Mouse (Mus musculus): ENCODE results near the gene Timm8a1. TPM values are rescaled to one million over a fixed set of nuclear protein-coding genes. Genes with fewer than 3 reads are reported as not detected.

The Timm8a1 gene
- polyA plus RNA-seq, 1 experiment from 2014 or later: 141 TPM

- H3K9me3 ChIP-seq (ENCODE audit: control insufficient read depth, low read length): no peaks in the 10 kb centered on the region
- H3K4me2 ChIP-seq (ENCODE audit: low read depth, low read length): no peak overlapping the region
- ATAC-seq: no peak
- 86% methylated on average over 14 of the region's 14 CpGs for WGBS
- no peak overlapping the region for H3K4me3 ChIP-seq (ENCODE audit: low read length)
- H3K9ac ChIP-seq (ENCODE audit: low read depth, low read length): no peak overlapping the region
- H3K4me1 ChIP-seq (ENCODE audit: control insufficient read depth, insufficient read depth, low read length): no peaks in the 10 kb centered on the region
- no peaks in the 10 kb centered on the region for H3K36me3 ChIP-seq (ENCODE audit: control insufficient read depth, insufficient read depth, low read length)
- no peaks in the 10 kb centered on the region for H3K27me3 ChIP-seq (replicated peaks; ENCODE audit: control insufficient read depth, insufficient read depth, low read length)
- H3K27ac ChIP-seq (ENCODE audit: low read length): no peak overlapping the region
These were observed 39.1 kb upstream of the Timm8a1 start for GRCm38 (mm10) chrX:134580528-134581305.

GRCm38 (mm10) chrX:134577896-134578295 lies 36.2 kb upstream of the Timm8a1 start:
- 79% methylated on average over 4 of the region's 4 CpGs for WGBS
- Histone ChIP-seq H3K4me2 (ENCODE audit: low read depth, low read length) (no peak overlapping the region), H3K9ac (ENCODE audit: low read depth, low read length) (no peak overlapping the region), H3K4me3 (ENCODE audit: low read length) (no peak overlapping the region), H3K27ac (ENCODE audit: low read length) (no peak overlapping the region), H3K4me1 (ENCODE audit: control insufficient read depth, insufficient read depth, low read length) (no peaks in the 10 kb centered on the region), H3K9me3 (ENCODE audit: control insufficient read depth, low read length) (no peaks in the 10 kb centered on the region), H3K36me3 (ENCODE audit: control insufficient read depth, insufficient read depth, low read length) (no peaks in the 10 kb centered on the region), H3K27me3 (replicated peaks; ENCODE audit: control insufficient read depth, insufficient read depth, low read length) (no peaks in the 10 kb centered on the region)
- ATAC-seq: no peak

- H3K27ac ChIP-seq (ENCODE audit: low read length): no peak overlapping the region
- WGBS: 82% methylated on average over 8 of the region's 8 CpGs
- no peak for ATAC-seq
- no peaks in the 10 kb centered on the region for H3K36me3 ChIP-seq (ENCODE audit: control insufficient read depth, insufficient read depth, low read length)
- no peaks in the 10 kb centered on the region for H3K27me3 ChIP-seq (replicated peaks; ENCODE audit: control insufficient read depth, insufficient read depth, low read length)
- no peaks in the 10 kb centered on the region for H3K4me1 ChIP-seq (ENCODE audit: control insufficient read depth, insufficient read depth, low read length)
- H3K9ac ChIP-seq (ENCODE audit: low read depth, low read length): no peak overlapping the region
- no peaks in the 10 kb centered on the region for H3K9me3 ChIP-seq (ENCODE audit: control insufficient read depth, low read length)
- H3K4me3 ChIP-seq (ENCODE audit: low read length): no peak overlapping the region
- no peak overlapping the region for H3K4me2 ChIP-seq (ENCODE audit: low read depth, low read length)
These were observed 25.0 kb upstream of the Timm8a1 start for GRCm38 (mm10) chrX:134566536-134567222.

- 80% methylated on average over 4 of the region's 4 CpGs for WGBS
- no peaks in the 10 kb centered on the region for H3K9me3 ChIP-seq (ENCODE audit: control insufficient read depth, low read length)
- H3K27ac ChIP-seq (ENCODE audit: low read length): no peak overlapping the region
These were observed 22.7 kb upstream of the Timm8a1 start for GRCm38 (mm10) chrX:134564326-134564725.

GRCm38 (mm10) chrX:134554425-134554824 lies 12.8 kb upstream of the Timm8a1 start:
- Histone ChIP-seq H3K4me2 (ENCODE audit: low read depth, low read length) (no peak overlapping the region), H3K9ac (ENCODE audit: low read depth, low read length) (no peak overlapping the region), H3K4me3 (ENCODE audit: low read length) (no peak overlapping the region), H3K27ac (ENCODE audit: low read length) (no peak overlapping the region; the same call in 1 of the 2 replicates), H3K4me1 (ENCODE audit: control insufficient read depth, insufficient read depth, low read length) (no peaks in the 10 kb centered on the region), H3K36me3 (ENCODE audit: control insufficient read depth, insufficient read depth, low read length) (no peaks in the 10 kb centered on the region), H3K27me3 (replicated peaks; ENCODE audit: control insufficient read depth, insufficient read depth, low read length) (no peaks in the 10 kb centered on the region), H3K9me3 (ENCODE audit: control insufficient read depth, low read length) (no peaks in the 10 kb centered on the region)
- WGBS: 56% methylated on average over 6 of the region's 6 CpGs
- peak; percentile 63; the same call in 1 of the 2 replicates for ATAC-seq

More at GRCm38 (mm10) chrX:134564326-134564725, 22.7 kb upstream of the Timm8a1 start:
- H3K4me2 ChIP-seq (ENCODE audit: low read depth, low read length): no peak overlapping the region
- ATAC-seq: no peak
- H3K4me3 ChIP-seq (ENCODE audit: low read length): no peak overlapping the region
- no peak overlapping the region for H3K9ac ChIP-seq (ENCODE audit: low read depth, low read length)
- no peaks in the 10 kb centered on the region for H3K27me3 ChIP-seq (replicated peaks; ENCODE audit: control insufficient read depth, insufficient read depth, low read length)
- no peaks in the 10 kb centered on the region for H3K36me3 ChIP-seq (ENCODE audit: control insufficient read depth, insufficient read depth, low read length)
- H3K4me1 ChIP-seq (ENCODE audit: control insufficient read depth, insufficient read depth, low read length): no peaks in the 10 kb centered on the region

GRCm38 (mm10) chrX:134553326-134553725 lies 11.7 kb upstream of the Timm8a1 start:
- H3K4me3 ChIP-seq (ENCODE audit: low read length): no peak overlapping the region
- no peak overlapping the region for H3K9ac ChIP-seq (ENCODE audit: low read depth, low read length)
- no peak overlapping the region for H3K27ac ChIP-seq (ENCODE audit: low read length)
- no peaks in the 10 kb centered on the region for H3K4me1 ChIP-seq (ENCODE audit: control insufficient read depth, insufficient read depth, low read length)
- H3K9me3 ChIP-seq (ENCODE audit: control insufficient read depth, low read length): no peaks in the 10 kb centered on the region
- WGBS: 87% methylated on average over 4 of the region's 4 CpGs
- no peak for ATAC-seq
- no peaks in the 10 kb centered on the region for H3K36me3 ChIP-seq (ENCODE audit: control insufficient read depth, insufficient read depth, low read length)
- no peak overlapping the region for H3K4me2 ChIP-seq (ENCODE audit: low read depth, low read length)
- no peaks in the 10 kb centered on the region for H3K27me3 ChIP-seq (replicated peaks; ENCODE audit: control insufficient read depth, insufficient read depth, low read length)

- Histone ChIP-seq H3K36me3 (ENCODE audit: control insufficient read depth, insufficient read depth, low read length) (no peaks in the 10 kb centered on the region), H3K9ac (ENCODE audit: low read depth, low read length) (no peak overlapping the region), H3K27ac (ENCODE audit: low read length) (no peak overlapping the region), H3K27me3 (replicated peaks; ENCODE audit: control insufficient read depth, insufficient read depth, low read length) (no peaks in the 10 kb centered on the region), H3K9me3 (ENCODE audit: control insufficient read depth, low read length) (no peaks in the 10 kb centered on the region), H3K4me1 (ENCODE audit: control insufficient read depth, insufficient read depth, low read length) (no peaks in the 10 kb centered on the region), H3K4me2 (ENCODE audit: low read depth, low read length) (no peak overlapping the region), H3K4me3 (ENCODE audit: low read length) (no peak overlapping the region)
- 18% methylated on average over 5 of the region's 5 CpGs for WGBS
- ATAC-seq: no peak
These were observed 9.2 kb upstream of the Timm8a1 start for GRCm38 (mm10) chrX:134550903-134551302.

- no peaks in the 10 kb centered on the region for H3K27me3 ChIP-seq (replicated peaks; ENCODE audit: control insufficient read depth, insufficient read depth, low read length)
- no peaks in the 10 kb centered on the region for H3K4me1 ChIP-seq (ENCODE audit: control insufficient read depth, insufficient read depth, low read length)
- no peak overlapping the region for H3K9ac ChIP-seq (ENCODE audit: low read depth, low read length)
- H3K27ac ChIP-seq (ENCODE audit: low read length): no peak overlapping the region
- H3K9me3 ChIP-seq (ENCODE audit: control insufficient read depth, low read length): no peaks in the 10 kb centered on the region
- H3K4me3 ChIP-seq (ENCODE audit: low read length): no peak overlapping the region
- ATAC-seq: no peak
- H3K4me2 ChIP-seq (ENCODE audit: low read depth, low read length): no peak overlapping the region
- 87% methylated on average over 4 of the region's 4 CpGs for WGBS
- H3K36me3 ChIP-seq (ENCODE audit: control insufficient read depth, insufficient read depth, low read length): no peaks in the 10 kb centered on the region
These were observed 5.7 kb upstream of the Timm8a1 start for GRCm38 (mm10) chrX:134547330-134547729.

- peak; percentile 41 for ATAC-seq
- 13% methylated on average over 6 of the region's 6 CpGs for WGBS
- Histone ChIP-seq H3K27ac (ENCODE audit: low read length) (peak overlapping the region; percentile 86; the same call in 1 of the 2 replicates), H3K9me3 (ENCODE audit: control insufficient read depth, low read length) (no peaks in the 10 kb centered on the region), H3K4me3 (ENCODE audit: low read length) (peak overlapping the region; percentile 59), H3K4me2 (ENCODE audit: low read depth, low read length) (peak overlapping the region; percentile 44; the same call in 1 of the 2 replicates), H3K4me1 (ENCODE audit: control insufficient read depth, insufficient read depth, low read length) (no peaks in the 10 kb centered on the region), H3K36me3 (ENCODE audit: control insufficient read depth, insufficient read depth, low read length) (no peaks in the 10 kb centered on the region), H3K27me3 (replicated peaks; ENCODE audit: control insufficient read depth, insufficient read depth, low read length) (no peaks in the 10 kb centered on the region), H3K9ac (ENCODE audit: low read depth, low read length) (peak overlapping the region; percentile 71)
These were observed 267 bp upstream of the Timm8a1 start for GRCm38 (mm10) chrX:134541955-134542308.

Measured in intestine, embryonic 16.5 days (tissue).